Mouse (Mus musculus) cerebral cortex, adult 2 months (tissue): Measurements from ENCODE around the gene Krit1.

Experiments used
- WGBS: fragments of 180-500 bp; shearing (Covaris S2); methylation state at CpG from one replicate; pipeline ENCODE4 v1.1.7; 2018; 5-methylcytosine and 5-hydroxymethylcytosine counted together

Krit1 gene

DNA sequence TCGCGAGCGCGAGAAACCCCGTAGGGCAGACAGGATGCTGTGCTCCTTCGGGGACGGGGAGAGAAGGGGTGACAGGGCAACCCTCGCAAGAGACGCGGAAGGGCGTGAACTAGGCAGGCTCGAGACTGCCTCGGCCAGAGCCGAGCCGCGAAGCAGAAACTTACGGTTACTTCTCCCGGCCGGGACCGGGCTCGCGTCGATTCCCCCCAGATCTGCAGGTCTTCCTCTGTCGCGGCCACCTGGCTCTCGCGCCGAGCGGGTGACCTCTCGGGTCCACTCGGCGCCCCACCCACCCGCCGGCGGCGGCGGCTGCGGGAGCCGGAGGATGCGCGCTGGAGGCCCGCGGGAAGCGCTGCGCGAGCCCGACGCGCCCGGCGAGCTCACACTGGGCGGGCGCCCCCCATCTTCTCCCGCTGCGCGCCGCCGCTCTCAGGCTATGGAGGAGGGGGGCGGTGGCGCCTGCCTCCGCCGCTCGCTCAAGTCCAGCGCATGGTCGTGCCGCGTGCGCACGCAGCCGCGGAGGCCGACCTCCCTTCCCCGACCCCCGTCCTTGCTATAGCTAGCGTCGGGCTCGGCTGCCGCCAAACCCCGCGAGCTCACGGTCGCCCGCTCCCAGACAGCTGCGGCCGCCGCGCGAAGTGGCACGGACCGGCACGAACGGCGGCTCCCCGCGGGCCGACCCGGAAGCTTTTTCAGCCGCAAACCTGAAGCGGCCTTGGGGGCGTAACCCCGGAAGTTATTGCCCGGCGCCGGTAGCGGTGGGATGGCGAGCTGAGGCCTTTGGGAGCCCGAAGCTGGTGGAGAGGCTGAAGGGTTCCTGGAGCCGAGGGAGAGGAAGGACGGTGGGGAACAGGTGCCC is at the start of gene Krit1, which contains the start of gene Ankib1:
TSS of gene Krit1 (plus strand) at position 752 of the 859 bp plus-strand sequence.
TSS of gene Ankib1 (minus strand) at position 493 of the 859 bp plus-strand sequence.
- under 1% methylated on average over 108 of the region's 109 CpGs for WGBS

DNA sequence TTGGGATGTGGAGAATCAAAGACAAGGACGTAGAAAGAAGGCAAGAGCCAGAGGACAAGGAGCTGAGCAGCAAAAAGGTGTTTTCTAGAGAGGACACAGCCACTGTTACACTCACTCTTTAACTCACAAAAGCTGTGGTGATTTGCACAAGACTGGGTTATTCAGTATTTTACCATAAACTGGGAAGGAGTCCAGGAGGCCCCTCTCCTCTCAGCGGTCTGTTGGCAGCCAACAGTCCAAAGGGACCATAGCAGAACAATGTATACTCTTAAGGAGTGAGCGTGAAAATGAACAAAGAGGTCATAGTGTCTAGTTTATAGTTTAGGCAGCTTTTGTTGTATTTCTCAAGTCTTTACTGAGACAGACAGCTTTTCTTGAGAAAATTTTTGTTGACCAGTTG is 31.5 kb upstream of the Krit1 start:
- 67% methylated on average over 3 of the region's 3 CpGs for WGBS

DNA sequence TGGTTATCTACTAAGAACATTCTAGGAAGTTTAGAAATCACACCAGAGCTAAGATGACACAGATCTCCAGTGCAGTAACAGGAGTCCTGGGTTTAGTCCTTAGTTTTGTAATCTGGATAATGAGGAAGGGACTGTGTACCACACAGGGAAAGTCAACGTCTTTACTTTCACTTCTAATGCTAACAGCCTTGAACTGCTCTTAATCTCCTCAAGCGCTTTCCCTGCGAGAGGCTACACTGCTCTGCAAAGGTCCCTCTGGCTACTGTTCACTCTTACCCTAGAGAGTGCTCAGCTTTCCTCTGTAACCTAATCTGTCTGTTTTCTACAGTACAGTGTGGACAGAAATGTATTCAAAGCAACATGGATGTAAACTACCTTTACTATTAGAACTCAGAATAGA is 31.0 kb upstream of the Krit1 start:
- 58% methylated on average over 3 of the region's 3 CpGs for WGBS

DNA sequence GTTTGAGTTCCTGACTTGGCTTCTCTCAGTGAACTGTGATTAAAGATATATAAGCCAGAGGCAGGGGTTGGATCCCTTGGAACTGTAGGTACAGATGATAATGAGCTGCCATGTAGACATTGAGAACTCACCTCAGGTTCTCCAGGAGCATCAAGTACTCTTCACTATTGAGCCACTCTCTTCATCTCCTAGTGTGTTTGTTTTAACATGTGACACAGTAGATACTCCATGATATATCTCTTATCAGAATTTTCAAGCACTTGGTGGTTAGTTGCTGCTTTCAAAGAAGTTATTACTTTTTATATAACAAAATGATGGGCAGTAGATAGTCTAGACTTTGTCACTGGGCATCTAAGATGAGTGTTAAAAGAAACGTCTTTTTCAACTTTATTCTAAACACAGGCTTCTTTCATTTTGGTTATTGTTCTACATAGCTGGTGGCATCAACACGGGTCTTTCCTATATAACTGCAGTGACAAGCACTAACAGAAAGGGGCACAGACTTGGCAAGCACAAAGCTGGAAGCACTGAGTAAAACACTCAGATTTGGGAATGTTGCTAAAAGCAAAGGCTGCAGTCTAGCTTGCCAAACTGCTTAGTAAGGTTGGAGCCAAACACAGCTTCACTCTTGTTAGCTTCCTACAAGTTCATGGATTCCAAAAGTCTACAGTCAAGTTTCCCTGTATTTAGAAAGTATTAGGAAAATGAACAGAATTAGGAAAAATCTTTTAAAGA is 18.9 kb upstream of the Krit1 start:
- 48% methylated on average over 2 of the region's 2 CpGs for WGBS

DNA sequence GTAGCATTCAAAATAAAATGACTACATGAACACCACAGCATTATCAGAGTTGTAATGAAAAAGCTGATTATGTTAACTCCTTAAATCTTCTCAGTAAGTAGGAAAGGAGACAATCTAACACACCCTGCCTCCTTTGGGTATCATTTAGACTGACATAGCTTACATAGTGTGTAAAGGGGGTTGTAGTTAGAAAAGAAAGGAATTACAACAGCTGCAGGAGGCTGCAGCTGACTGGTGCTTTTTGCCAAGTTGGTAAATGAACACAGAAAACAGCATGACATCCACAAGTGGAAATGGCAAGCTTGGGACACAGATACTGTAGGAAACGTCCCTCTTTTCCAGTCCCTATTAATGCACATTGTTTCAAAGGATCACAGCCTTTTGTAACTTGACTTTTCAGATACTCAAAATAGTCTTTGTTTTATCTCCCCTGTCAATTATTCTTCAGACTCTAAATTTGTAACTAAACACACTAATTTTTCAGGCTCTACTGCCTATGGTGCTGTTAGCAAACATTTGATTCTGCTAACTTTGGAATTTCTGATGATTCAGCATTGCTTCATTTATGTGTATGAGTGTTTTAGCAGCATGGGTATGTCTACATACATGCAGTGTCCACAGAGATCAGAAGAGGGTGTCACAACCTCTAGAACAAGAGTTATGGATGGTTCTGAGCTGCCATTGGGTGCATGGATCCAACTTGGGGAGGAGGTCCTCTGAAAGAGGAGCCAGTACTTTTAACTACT is 18.1 kb upstream of the Krit1 start:
- 26% methylated on average over 1 of the region's 1 CpGs for WGBS

DNA sequence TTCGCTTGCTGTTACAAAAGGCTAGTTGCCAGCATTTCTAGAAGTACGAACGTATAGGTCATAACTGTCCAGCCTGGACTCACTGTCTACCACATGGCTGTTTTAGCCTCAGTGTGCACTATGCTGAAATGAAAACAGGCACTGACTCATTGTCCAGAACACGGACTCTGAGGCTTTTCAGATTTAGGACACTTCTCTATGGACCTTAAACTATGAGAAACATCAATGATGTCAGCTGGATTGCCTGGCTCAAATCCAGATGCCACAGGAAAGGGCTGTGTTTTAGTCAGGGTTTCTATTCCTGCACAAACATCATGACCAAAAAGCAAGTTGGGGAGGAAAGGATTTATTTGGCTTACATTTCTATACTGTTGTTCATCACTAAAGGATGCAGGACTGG is 15.4 kb upstream of the Krit1 start:
- 70% methylated on average over 4 of the region's 4 CpGs for WGBS

DNA sequence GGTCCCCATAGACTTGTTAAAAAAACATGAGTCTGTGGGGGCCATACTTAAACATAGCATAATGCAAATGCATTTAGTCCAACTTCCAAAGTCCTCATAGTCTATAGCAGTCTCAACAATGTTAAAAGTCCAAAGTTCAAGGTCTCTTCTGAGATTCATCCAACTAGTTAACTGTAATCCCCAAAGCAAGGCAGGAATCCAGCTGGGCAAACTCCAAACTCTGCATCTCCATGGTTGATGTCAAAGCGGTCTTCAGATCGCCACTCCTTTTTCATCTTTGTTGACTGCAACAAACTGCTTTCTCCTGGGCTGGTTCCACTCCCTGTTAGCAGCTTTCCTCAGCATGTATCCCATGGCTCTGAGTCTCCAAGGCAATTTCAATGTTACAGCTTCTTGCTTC is 5.9 kb upstream of the Krit1 start:
- WGBS, result 86% methylated on average over 2 of the region's 2 CpGs

DNA sequence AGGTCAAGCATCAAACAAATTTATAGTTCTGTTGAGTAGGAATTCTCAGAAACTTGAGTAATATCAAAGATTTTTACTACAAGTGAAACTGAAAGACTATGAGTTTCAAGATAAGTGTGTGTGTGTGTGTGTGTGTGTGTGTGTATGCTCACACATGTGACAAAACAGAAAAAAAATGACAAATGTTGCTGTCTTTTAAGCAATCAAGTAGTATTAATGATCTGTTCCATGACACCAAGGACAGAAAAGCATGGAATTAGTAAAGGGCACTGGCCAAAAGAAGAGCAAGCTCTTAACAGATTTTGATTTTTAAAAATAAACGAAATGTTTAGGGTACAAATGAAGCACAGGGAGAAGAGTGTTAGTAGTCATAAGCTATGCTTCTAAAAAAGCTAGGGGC is 2.9 kb upstream of the Krit1 start:
- 81% methylated on average over 1 of the region's 1 CpGs for WGBS

DNA sequence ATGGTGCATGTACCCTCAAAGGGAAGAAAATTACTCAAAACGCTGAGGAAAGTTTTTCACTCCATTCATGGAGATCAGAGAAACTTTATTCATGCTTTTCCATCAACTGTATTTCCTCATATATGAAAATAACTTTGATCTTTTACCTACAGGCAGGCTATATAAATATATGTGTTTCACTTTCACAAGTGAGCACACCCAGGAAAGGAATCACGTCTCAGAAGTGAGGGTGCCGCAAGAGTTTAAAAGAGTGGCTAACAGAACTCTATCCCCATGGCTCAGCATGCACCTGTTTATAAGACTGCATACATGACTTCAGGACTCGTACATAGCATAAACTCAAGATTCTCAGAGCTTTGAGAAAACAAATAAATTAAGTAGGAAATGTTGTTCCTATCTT is 2.1 kb upstream of the Krit1 start:
- WGBS, result 51% methylated on average over 4 of the region's 4 CpGs

DNA sequence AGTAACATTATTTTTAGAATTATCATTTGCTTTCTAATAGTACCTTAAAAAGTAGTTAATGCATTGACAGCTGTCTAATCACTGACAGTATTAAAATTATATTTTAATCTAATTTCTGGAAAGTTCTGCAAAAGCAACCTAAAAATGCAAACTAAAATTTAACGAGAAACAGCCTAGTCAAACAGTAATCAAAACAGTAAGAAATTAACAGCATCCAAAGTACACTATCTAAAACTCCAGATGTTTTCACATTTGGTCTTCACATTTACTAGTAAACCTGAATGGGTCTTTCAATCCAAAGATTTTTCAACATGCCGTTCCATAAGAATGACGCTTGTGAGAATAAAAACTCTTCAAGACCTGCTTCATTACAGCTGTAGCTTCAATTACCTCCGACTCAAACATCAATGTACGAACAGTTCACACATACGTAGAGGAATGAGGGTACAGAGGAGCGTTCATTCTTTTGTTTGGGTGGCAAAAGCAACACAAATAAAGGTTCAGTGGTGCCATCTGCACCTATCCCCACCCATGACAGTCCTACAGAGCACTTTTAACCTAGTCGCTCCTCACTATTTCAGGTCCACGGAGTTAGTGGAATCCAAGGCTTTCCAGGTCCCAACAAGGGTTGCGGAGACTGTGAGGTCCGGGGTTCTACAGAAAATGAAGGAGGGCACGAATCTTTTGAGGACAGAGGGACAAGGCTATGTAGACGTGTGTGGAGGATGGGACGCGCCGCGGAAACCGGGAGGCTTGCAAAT is 1.1 kb upstream of the Krit1 start:
- WGBS, result under 1% methylated on average over 18 of the region's 18 CpGs

DNA sequence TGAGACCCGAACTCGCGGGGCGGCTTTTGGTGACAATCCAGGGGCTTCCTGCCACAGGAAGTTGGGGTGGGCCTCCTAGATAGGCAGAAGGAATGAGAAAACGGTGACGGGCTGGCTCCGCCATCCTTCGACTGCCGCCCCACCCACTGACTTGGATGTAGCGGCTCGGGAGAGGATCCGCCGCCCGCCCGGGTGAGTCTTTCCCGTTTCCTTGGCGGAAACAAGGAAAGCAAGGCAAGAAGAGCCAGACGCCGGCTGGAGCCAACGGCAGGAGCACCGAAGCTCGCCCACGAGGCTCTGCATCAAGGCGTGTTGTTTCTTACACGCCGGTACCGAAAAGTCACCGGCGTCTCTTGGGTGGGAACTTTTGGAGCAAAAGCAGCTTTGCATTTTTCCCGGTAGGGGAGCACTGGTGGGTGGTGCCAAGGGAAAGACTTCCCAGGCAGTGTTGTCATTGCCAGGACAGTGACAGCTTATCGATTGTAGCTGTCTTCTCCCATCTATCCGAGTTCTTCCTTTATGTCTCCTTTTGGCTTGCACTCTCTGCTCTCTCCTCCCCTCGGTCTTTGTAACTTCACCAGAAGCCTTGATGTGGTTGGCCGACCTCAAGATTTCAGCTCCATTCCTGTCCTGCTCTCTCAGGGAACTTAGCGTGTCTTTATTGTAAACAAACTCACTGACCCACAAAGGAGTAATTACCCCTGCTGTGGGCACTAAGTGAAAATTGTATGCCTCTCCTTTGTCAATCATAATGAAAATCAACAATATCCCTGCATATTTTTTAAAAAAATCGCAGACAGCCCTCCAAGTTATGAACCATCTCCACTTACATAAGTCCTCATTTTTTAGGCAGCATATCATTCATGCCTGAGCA is 545 bp downstream of the Krit1 start:
- WGBS, result under 1% methylated on average over 36 of the region's 36 CpGs

DNA sequence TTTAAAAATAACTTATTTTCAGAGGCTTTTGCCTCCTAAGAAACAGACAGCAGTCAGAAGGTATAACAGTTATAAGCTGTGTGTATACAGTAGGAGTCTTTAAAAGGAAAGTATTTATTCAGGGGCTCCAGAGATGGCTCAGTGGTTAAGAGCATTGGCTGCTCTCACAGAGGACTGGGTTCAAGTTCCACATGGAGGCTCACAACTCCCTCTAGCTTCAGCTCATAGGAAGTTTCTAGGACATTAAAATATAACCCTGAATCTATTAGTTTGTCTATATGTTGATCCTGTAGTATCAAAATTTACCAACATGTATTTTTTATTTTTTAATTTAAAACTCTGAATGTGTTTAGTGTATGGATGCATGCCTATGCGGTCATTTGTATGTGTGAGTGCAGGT is 5.5 kb downstream of the Krit1 start:
- 97% methylated on average over 1 of the region's 1 CpGs for WGBS

DNA sequence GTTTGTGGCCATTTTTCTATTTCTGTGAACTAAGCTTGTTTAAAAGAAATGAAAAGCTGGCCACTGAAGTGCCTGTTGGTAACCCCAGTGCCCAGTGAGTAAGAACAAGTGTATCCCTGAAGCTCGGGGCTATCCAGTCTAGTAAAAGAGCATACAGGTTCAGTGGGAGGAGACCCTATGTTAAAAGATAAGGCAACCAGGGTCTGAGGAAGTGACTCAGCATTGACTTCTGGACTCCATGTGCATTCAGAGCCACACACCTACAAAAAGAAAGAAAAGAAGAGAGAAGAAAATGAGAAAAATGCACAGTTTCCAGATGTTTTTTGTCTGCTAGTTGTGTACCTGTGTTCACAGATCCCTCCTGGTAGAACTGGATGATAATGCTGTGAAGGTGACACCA is 31.1 kb downstream of the Krit1 start:
- whole genome bisulfite sequencing, result 91% methylated on average over 1 of the region's 1 CpGs

DNA sequence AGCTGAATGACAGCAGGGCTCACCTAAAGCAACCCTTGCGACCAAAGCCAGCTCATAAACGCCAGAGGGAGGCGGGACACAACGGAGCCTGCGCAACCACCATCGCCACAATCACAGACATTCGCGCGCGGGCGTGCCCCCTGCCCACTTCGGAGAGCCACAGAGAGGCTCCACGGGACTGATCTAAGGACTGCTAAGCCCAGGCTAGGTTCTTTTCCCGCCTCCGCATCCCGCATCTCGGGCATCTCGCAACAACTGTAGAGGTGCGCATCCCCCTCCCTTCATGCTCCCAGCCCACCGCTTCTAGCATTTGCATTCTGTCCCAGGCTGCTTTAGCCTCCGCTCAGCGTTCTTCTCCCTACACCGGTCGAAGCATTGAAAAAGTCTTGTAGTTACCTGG is 42.0 kb downstream of the Krit1 start, which contains the start of gene Lrrd1:
TSS of gene Lrrd1 (plus strand) at position 148 of the 400 bp plus-strand sequence.
- 10% methylated on average over 24 of the region's 24 CpGs for WGBS

DNA sequence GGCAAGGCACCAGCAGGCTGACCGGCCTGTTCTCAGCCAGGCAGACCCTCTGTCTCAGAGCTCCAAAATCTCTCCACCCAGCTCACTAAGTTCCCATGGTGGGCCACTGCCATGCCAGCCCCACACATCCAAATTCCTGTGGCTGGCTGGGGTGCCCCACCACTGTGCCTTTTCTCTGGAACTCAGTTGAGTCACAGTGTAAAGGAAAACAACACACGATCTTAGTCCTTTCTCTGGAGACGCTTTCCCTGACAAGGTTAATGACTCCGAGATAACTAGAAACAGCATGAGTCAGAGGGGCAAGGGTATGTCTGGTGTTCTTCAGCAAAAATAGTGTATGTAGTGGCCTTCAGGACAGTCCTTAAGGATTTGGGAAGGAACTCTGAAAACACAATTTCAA is 67.2 kb downstream of the Krit1 start:
- 87% methylated on average over 4 of the region's 4 CpGs for WGBS

DNA sequence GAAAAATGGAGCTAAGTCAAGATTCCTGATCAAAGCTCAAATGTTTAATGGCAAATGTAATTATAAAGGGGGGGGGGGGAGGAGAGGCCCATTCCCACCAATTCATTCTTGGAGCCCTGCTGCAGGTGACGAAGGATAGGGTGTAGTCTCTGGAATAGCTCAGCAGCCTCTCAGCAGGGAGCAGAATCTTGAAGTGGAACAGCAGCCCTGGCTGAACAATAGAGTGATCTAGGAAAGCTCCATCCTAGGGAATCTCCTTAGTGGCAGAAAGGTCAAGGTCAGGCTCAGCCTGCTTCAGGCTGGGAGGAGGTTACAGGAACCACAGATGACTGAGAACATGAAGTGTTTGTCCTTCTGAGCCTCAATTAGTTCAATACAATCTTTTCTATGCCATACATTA is 69.4 kb downstream of the Krit1 start:
- 77% methylated on average over 1 of the region's 1 CpGs for WGBS

DNA sequence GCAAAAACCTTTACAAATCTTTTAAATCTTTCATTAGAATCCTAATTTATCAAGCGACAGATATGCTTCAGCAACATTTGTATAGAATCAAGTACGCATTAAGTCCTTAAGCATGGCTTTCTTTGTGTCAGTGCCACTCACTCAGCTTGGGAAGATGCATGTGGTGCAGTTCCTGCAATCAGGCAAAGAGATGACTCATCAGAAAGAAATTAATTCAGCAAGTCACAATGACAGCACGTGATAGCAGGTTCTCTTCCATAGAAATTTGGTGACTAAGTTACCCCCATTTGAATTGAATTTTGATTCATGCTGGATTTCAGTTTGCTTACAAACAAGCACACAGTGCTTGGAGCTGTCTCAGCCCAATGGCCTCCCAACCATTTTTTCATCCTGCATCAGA is 70.5 kb downstream of the Krit1 start:
- WGBS, result 61% methylated on average over 3 of the region's 3 CpGs

DNA sequence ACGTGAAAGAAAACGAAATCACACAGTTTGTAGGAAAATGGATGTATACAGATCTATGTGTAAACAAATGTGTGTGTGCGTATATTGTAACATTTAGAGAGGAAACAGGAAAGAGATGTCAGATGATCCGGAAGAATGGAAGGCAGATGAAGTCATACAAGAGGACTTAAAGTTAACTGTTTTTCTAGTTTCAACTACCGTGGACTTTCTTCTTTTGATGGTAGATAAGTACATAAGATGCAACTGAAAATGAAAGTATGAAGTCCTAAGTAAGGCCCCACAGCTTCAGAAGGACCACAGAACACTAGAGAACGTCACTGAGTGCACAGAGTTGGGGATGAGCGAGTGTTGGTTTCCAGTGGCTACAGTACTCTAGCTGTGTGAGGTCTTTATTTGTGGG is 83.9 kb downstream of the Krit1 start:
- 90% methylated on average over 7 of the region's 7 CpGs for WGBS

DNA sequence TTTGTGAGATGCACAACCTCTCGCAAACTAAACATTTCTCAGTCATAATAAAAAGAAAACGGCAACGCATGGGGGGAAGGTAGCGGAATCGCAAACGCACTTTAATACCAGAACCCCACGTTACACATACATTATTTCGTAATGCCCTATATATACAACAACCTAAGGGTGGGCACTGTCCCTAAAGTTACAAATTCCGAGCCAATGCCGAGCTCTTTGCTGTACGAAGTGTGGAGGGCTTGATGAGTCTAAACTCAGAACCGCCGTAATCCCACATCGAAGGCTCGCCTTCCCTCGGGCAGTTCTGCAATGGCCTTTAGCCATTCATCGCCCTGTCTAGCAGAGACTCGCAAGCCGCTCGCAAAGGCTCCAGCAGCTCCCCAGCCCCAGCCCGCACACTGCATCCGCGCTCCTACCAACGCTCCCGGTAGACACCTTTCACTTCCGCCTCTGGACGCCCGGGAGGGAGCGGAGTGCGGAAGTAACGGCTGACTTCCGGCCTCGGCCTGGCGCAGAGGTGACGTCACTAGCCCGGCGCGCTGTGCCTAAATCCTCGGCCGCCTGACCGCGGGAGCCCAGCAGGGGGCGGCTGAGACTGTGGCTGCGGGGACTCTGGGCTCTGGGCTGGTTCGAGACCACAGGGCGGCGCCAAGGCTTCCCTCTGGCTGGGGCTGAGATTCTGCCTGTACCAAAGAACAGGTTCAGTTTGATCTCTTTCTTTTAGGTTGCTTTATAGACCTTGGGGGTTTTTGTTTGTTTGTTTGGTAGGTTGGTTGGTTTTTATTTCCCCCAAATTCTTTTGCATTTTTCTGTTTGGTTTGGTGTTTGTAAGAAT is 90.7 kb downstream of the Krit1 start, which contains the start of gene Mterf1a:
TSS of gene Mterf1a (minus strand) at position 475 of the 835 bp plus-strand sequence.
- WGBS, result 1% methylated on average over 9 of the region's 47 CpGs

DNA sequence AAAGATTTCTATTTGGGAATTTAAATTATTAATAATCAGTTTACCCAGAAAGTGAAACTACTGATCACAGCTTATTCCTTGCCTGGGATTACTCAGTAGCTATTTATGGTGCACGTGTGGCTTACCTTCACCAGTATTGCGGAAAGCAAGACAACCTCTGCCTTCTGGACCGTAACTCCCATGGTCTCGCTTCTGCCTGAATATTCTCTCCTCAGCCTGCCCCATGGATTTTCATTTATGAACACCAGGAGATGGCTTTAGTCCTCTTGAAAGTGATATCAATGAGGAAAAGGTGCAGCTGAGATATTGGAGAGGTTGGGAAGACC is 91.3 kb downstream of the Krit1 start:
- whole genome bisulfite sequencing, result 94% methylated on average over 4 of the region's 4 CpGs
